Mouse (Mus musculus) heart, adult 2 months (tissue): ENCODE results near the gene Zmat1. TPM values are rescaled to one million over a fixed set of nuclear protein-coding genes. Genes with fewer than 3 reads are reported as not detected.

ENCODE experiments used
- DNase-seq, 2 experiments: peaks; one replicate each; pipeline ENCODE4 v3.0.0; 2021
- H3K27ac ChIP-seq: fragments of 200-600 bp; 2 replicates; pipeline ENCODE4 v1.8.1; 2022
- H3K27me3 ChIP-seq: fragments of 200-500 bp; 2 replicates; pipeline ENCODE4 v1.6.1; 2012; ENCODE audit warnings: mild to moderate bottlenecking, low read length, inconsistent platforms, mixed read lengths; ENCODE audit not compliant: control insufficient read depth, insufficient read depth
- H3K36me3 ChIP-seq: fragments of 200-500 bp; 2 replicates; pipeline ENCODE4 v1.6.1; 2012; ENCODE audit warnings: low read length, inconsistent platforms; ENCODE audit not compliant: control insufficient read depth, insufficient read depth
- H3K4me1 ChIP-seq: fragments of 200-500 bp; 2 replicates; pipeline ENCODE4 v1.6.1; 2011; ENCODE audit warnings: low read length; ENCODE audit not compliant: control insufficient read depth, insufficient read depth
- H3K4me3 ChIP-seq: fragments of 200-600 bp; 2 replicates; pipeline ENCODE4 v1.8.1; 2022
- H3K79me2 ChIP-seq: fragments of 200-500 bp; replicated peaks from 2 replicates; pipeline ENCODE4 v1.6.1; 2012; ENCODE audit warnings: mild to moderate bottlenecking, inconsistent platforms, low read length, moderate library complexity, mixed read lengths; ENCODE audit not compliant: control insufficient read depth, insufficient read depth
- H3K9ac ChIP-seq: fragments of 200-500 bp; 2 replicates; pipeline ENCODE4 v1.6.1; 2012; ENCODE audit warnings: low read depth, mild to moderate bottlenecking, control low read depth, inconsistent platforms, low read length, mixed read lengths
- CTCF ChIP-seq: fragments of 200-600 bp; IDR thresholded peaks from 2 replicates; pipeline ENCODE4 v1.8.1; 2022; ENCODE audit warnings: antibody characterized with exemption, mild to moderate bottlenecking, moderate library complexity
- EP300 ChIP-seq: fragments of 200-500 bp; IDR thresholded peaks from 2 replicates; pipeline ENCODE4 v1.6.1; 2011; ENCODE audit warnings: low read depth, low read length, control low read depth; ENCODE audit not compliant: insufficient read depth
- POLR2A ChIP-seq: fragments of 200-500 bp; IDR thresholded peaks from 2 replicates; pipeline ENCODE4 v1.6.1; 2011; ENCODE audit warnings: mild to moderate bottlenecking, low read depth, low read length, control low read depth; ENCODE audit not compliant: insufficient read depth
- WGBS: fragments of 180-500 bp; shearing (Covaris S2); methylation state at CpG from one replicate; pipeline ENCODE4 v1.1.7; 2018; 5-methylcytosine and 5-hydroxymethylcytosine counted together
- intact Hi-C: fragments of 180-260 bp; cut with DNase I; formaldehyde crosslinking; loops from one replicate; pipeline ENCODE4 v1.15.1; 2025
- polyA plus RNA-seq: library from polyadenylated mRNA; depleted of rRNA; stranded (reverse); fragments of >200 nt; gene quantifications from 2 replicates; pipeline ENCODE4 v1.2.3, GENCODE M21; 2012; rRNA removed
- total RNA-seq, 2 experiments: library from RNA; stranded (reverse); gene quantifications; 2 replicates each; pipeline ENCODE4 v1.2.3; 2021

Gene Zmat1
- total and polyA plus RNA-seq, 3 experiments: 1.1 to 8.2 (median 4.2) TPM

DNA sequence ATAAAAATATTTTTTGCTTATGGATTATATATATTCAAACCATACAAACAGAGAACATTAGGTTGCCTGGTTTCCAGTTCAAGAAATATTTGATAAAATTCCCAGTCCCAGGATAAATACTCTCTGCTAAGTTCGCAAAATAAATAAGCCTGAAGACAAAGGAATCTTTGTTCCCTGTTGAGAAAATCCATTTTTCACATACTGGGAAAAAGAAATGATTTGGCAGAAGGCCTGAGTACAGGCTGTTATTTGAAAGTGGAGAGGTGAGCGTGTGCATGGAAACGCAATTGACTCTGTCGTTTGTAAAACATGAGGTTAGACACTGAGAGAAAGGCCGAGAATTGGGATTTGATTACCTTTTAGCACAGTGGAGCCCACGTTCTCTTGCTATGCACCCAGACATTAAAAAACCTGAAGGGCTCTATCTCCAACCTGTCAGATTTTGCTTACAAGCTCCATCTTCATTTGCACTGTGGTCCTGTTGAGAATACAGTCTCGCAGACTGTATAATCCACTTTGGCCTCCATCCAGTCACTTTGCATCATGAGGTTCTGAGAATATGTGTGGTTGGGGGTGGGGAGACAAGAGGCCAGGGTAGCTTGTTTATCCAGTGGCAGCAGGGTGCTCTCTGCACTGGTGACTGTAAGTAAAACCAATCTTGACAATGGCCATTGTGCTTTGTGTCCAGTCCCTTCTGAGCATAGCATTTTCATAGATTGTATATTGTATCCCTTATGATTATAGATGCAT, 85.2 kb downstream of the Zmat1 start:
- 72% methylated on average over 7 of the region's 7 CpGs for WGBS
- Histone ChIP-seq H3K79me2 (no peaks in the 10 kb centered on the region), H3K9ac (no peak overlapping the region), H3K4me1 (no peaks in the 10 kb centered on the region), H3K27me3 (no peaks in the 10 kb centered on the region), H3K36me3 (no peaks in the 10 kb centered on the region), H3K27ac (no peak overlapping the region), H3K4me3 (no peak overlapping the region)
- TF ChIP-seq EP300 (no peak), CTCF (no peak), POLR2A (no peak)
- DNase-seq: no peak
- intact Hi-C loops: loop anchor here (2.0 kb wide), 1 partner anchor 315 kb away; no protein-coding TSS in a partner anchor

Other genes with a start within 250 kb of the Zmat1 start
- gene Armcx2, start 200.0 kb downstream of the Zmat1 start, total RNA-seq: 1 to 10 TPM; 4.9 to 7.8 TPM
- 6.6 and 7.5 TPM in 2 replicates for gene Armcx2, start 200.0 kb downstream of the Zmat1 start, polyA plus RNA-seq
- not detected for gene Nxf2, start 44.5 kb downstream of the Zmat1 start, total RNA-seq
- gene Nxf2, start 44.5 kb downstream of the Zmat1 start, polyA plus RNA-seq: 0.06 TPM in 1 of 2 replicates, not detected in the other
- gene Gm15023, start 168.4 kb upstream of the Zmat1 start, total RNA-seq: not detected
- gene Gm15023, start 168.4 kb upstream of the Zmat1 start, polyA plus RNA-seq: not detected in 2 replicates
- gene Tceal6, start 201.5 kb upstream of the Zmat1 start, total RNA-seq: not detected
- 0.12 TPM in 1 of 2 replicates, not detected in the other for gene Tceal6, start 201.5 kb upstream of the Zmat1 start, polyA plus RNA-seq